Mouse (Mus musculus): ENCODE measurements around the gene Parl. TPM values are rescaled to one million over a fixed set of nuclear protein-coding genes. Genes with fewer than 3 reads are reported as not detected.
A peak's percentile ranks its signal among the peaks of the same experiment; 100 is the strongest.

Parl gene
- polyA plus RNA-seq (2015; fragmentation: Nextera tagmentation; extraction: Ambion mirVana) = 32.8 and 34.7 TPM in 2 replicates

DNA sequence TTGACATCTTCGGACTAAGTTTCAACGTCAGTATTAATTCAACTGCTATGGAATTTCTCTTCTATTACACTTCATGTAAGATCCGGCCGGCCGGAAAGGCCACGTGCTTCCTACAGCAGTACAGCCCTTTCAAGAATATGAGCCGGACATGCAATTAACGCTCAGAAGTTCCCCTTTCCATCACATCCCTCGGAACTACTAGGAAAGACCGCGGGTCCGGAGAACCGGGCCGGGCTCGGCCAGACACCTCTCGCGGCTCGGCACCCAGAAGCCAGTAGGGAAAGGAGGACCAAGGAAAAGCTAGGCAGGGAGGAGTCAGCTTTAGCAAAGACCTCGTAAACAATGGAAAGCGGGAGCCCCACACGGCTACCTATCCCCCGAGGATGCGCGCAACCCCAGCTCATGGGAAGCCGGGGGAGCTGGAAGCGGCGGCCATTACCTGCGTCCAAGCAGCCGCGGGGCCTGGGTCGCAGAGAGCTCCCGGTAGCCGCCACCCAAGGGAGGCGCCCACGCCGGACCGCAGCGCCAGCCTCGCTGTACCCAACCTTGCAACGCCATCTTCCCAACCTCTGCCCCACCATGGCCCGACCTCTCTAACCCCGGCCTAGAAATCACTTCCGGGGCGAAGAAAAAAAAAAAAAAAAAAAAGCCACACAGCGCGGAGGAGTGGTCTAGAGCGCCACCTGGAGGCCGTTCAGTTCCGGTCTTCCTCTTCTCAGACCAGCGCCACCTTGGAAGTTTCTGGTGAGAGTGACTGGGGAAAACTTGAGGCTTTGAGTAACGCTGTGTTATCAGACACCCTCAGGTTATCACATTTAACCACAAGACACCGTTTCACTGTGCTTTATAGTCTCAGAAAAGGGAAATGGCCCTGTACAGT lies at the start of gene Parl:
Gene Parl (minus strand): TSS at position 618 of the 880 bp plus-strand sequence.
- Histone ChIP-seq H3K9ac (ENCODE audit: low read depth, low read length) (peak within 1 kb of the TSS; percentile 80), H3K9me3 (replicated peaks; ENCODE audit: control insufficient read depth, low read length) (no peaks in the 10 kb centered on the region), H3K36me3 (ENCODE audit: control insufficient read depth, insufficient read depth) (no peaks in the 10 kb centered on the region), H3K4me2 (ENCODE audit: low read depth, low read length) (peak within 1 kb of the TSS; percentile 89), H3K27me3 (ENCODE audit: control insufficient read depth, insufficient read depth, low read depth, low read length) (no peaks in the 10 kb centered on the region), H3K27ac (ENCODE audit: low read length) (peak within 1 kb of the TSS; percentile 73), H3K4me3 (ENCODE audit: low read depth, low read length) (peak within 1 kb of the TSS; percentile 83), H3K4me1 (ENCODE audit: control insufficient read depth, low read depth, low read length) (peaks cover 19% of the 10 kb centered on the region)
- peak; percentile 93 for ATAC-seq (ENCODE audit: low read depth)
- under 1% methylated on average over 50 of the region's 52 CpGs for WGBS (ENCODE audit: insufficient replicate concordance)

DNA sequence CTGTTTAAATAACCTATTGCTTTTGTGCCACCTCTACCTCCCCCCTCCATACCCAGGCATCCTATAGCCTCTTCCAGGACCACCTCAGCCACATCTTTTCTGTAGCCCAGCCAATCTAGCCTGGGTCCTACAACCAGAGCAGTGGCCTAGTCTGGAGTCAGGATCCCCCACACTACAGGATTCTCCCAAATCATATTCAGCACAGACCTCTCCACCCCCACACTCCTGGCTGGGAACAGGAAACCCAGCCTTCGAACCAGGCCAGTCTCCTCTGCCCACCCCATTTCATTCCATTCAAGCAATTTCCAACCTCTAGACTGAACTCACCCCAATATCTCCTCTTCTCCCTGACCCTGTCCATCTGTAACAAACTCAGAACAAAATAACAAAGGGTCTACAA lies 43.3 kb upstream of the Parl start:
- H3K4me2 ChIP-seq (ENCODE audit: low read depth, low read length) = no peak overlapping the region
- no peaks in the 10 kb centered on the region for H3K27me3 ChIP-seq (ENCODE audit: control insufficient read depth, insufficient read depth, low read depth, low read length)
- H3K4me1 ChIP-seq (ENCODE audit: control insufficient read depth, low read depth, low read length) = no peaks in the 10 kb centered on the region
- 57% methylated on average over 1 of the region's 1 CpGs for WGBS (ENCODE audit: insufficient replicate concordance)
- H3K9ac ChIP-seq (ENCODE audit: low read depth, low read length) = no peak overlapping the region
- no peak for ATAC-seq (ENCODE audit: low read depth)
- no peak overlapping the region for H3K4me3 ChIP-seq (ENCODE audit: low read depth, low read length)
- peaks cover under 1% of the 10 kb centered on the region; the same call in 1 of the 2 replicates for H3K36me3 ChIP-seq (ENCODE audit: control insufficient read depth, insufficient read depth)
- H3K9me3 ChIP-seq (replicated peaks; ENCODE audit: control insufficient read depth, low read length) = no peaks in the 10 kb centered on the region
- H3K27ac ChIP-seq (ENCODE audit: low read length) = no peak overlapping the region

DNA sequence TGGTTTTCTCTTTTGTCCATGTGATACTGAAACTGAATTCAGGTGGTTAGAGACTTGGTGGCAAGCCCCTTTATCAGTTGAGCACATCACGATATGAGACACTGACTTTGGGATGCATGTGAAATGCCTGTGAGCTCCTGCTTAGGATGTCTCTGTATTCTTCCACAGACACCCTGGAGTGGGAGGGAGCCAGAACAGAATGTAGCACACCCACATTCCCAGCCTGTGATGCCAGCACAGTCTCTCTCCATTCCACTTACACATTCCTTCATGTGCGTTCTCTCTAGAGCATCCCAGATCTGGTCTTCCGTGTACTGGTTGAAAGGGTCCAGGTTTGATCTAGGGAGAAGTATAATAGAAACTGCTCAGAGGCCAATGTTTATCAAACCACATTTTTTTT lies 36.4 kb upstream of the Parl start:
- H3K27me3 ChIP-seq (ENCODE audit: control insufficient read depth, insufficient read depth, low read depth, low read length) = no peaks in the 10 kb centered on the region
- no peak for ATAC-seq (ENCODE audit: low read depth)
- no peak overlapping the region for H3K4me3 ChIP-seq (ENCODE audit: low read depth, low read length)
- peaks cover 5% of the 10 kb centered on the region for H3K36me3 ChIP-seq (ENCODE audit: control insufficient read depth, insufficient read depth)
- H3K9ac ChIP-seq (ENCODE audit: low read depth, low read length) = no peak overlapping the region
- H3K9me3 ChIP-seq (replicated peaks; ENCODE audit: control insufficient read depth, low read length) = no peaks in the 10 kb centered on the region
- no peak overlapping the region for H3K4me2 ChIP-seq (ENCODE audit: low read depth, low read length)
- no peaks in the 10 kb centered on the region for H3K4me1 ChIP-seq (ENCODE audit: control insufficient read depth, low read depth, low read length)
- H3K27ac ChIP-seq (ENCODE audit: low read length) = no peak overlapping the region
- WGBS (ENCODE audit: insufficient replicate concordance) = 86% methylated on average over 3 of the region's 3 CpGs

DNA sequence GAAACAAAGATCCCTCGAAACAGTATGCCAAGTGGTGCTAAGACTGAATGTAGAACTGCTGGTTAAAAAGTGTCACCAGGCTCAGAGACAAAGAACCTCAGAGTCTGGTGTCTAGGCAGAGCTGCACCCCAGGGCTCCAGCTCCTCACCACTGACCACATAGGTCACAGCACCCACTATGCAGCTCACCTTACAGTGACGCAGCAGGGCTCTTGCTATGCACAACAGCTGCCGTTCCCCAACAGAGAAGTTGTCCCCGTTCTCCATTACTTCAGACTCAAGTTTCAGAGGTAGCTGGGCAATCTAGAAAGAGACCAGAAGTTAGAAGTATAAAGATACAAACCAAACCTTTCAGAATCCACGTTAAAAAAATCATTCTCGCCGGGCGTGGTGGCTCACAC lies 32.7 kb upstream of the Parl start:
- no peaks in the 10 kb centered on the region for H3K27me3 ChIP-seq (ENCODE audit: control insufficient read depth, insufficient read depth, low read depth, low read length)
- H3K27ac ChIP-seq (ENCODE audit: low read length) = no peak overlapping the region
- 83% methylated on average over 8 of the region's 8 CpGs for WGBS (ENCODE audit: insufficient replicate concordance)
- no peaks in the 10 kb centered on the region for H3K4me1 ChIP-seq (ENCODE audit: control insufficient read depth, low read depth, low read length)
- ATAC-seq (ENCODE audit: low read depth) = no peak
- no peak overlapping the region for H3K4me2 ChIP-seq (ENCODE audit: low read depth, low read length)
- H3K9ac ChIP-seq (ENCODE audit: low read depth, low read length) = no peak overlapping the region
- peaks cover 7% of the 10 kb centered on the region for H3K36me3 ChIP-seq (ENCODE audit: control insufficient read depth, insufficient read depth)
- H3K4me3 ChIP-seq (ENCODE audit: low read depth, low read length) = no peak overlapping the region
- H3K9me3 ChIP-seq (replicated peaks; ENCODE audit: control insufficient read depth, low read length) = no peaks in the 10 kb centered on the region

DNA sequence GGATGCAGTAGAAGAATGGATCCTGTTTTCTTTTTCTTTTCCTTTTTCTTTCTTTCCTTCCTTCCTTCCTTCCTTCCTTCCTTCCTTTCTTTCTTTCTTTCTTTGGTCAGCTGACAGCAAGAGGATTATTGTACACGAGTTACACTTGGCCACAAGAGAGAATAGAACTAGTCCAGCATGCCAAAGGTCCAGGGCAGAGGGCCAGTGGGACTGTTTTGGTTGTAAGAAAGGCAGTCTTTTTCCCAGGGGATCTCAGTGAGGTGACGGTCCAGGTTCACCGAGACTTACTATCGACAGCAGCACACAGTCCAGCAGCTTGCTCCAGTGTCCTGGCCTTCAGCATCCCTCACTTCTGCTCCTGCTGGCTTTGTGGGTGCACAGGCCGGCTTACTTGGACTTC lies 26.1 kb upstream of the Parl start:
- H3K4me1 ChIP-seq (ENCODE audit: control insufficient read depth, low read depth, low read length) = no peaks in the 10 kb centered on the region
- H3K9me3 ChIP-seq (replicated peaks; ENCODE audit: control insufficient read depth, low read length) = no peaks in the 10 kb centered on the region
- H3K27me3 ChIP-seq (ENCODE audit: control insufficient read depth, insufficient read depth, low read depth, low read length) = no peaks in the 10 kb centered on the region
- peaks cover 2% of the 10 kb centered on the region; the same call in 1 of the 2 replicates for H3K36me3 ChIP-seq (ENCODE audit: control insufficient read depth, insufficient read depth)
- 69% methylated on average over 5 of the region's 5 CpGs for WGBS (ENCODE audit: insufficient replicate concordance)
- H3K9ac ChIP-seq (ENCODE audit: low read depth, low read length) = no peak overlapping the region
- no peak for ATAC-seq (ENCODE audit: low read depth)
- no peak overlapping the region for H3K27ac ChIP-seq (ENCODE audit: low read length)
- H3K4me3 ChIP-seq (ENCODE audit: low read depth, low read length) = no peak overlapping the region
- H3K4me2 ChIP-seq (ENCODE audit: low read depth, low read length) = no peak overlapping the region

DNA sequence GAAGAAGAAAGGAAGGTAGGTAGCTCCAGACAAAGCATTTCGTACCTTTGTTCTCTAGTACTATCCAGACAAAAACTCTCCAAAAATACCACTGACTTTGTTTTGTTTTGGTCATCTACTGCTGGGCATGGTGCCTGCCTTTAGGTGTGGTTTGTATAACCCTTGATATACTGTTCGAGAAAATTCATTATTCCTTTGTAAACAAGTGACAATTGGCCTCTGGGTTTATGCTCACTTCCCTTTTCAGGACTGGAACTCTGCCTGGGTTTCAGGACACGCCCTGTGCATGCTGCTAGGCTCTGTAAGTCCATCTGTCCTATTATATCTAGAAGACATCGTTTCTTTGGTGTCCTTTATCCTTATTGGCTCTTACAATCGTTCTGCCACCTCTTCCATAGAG lies 23.1 kb upstream of the Parl start, which contains the start of gene Cyp2ab1:
Gene Cyp2ab1 (minus strand): TSS at position 119 of the 400 bp plus-strand sequence.
- Histone ChIP-seq H3K9ac (ENCODE audit: low read depth, low read length) (no peak within 1 kb of the TSS), H3K4me1 (ENCODE audit: control insufficient read depth, low read depth, low read length) (no peaks in the 10 kb centered on the region), H3K4me3 (ENCODE audit: low read depth, low read length) (no peak within 1 kb of the TSS), H3K9me3 (replicated peaks; ENCODE audit: control insufficient read depth, low read length) (no peaks in the 10 kb centered on the region), H3K27me3 (ENCODE audit: control insufficient read depth, insufficient read depth, low read depth, low read length) (no peaks in the 10 kb centered on the region), H3K36me3 (ENCODE audit: control insufficient read depth, insufficient read depth) (no peaks in the 10 kb centered on the region), H3K27ac (ENCODE audit: low read length) (no peak within 1 kb of the TSS), H3K4me2 (ENCODE audit: low read depth, low read length) (no peak within 1 kb of the TSS)
- WGBS (ENCODE audit: insufficient replicate concordance) = 36% methylated on average over 5 of the region's 5 CpGs
- no peak for ATAC-seq (ENCODE audit: low read depth)

DNA sequence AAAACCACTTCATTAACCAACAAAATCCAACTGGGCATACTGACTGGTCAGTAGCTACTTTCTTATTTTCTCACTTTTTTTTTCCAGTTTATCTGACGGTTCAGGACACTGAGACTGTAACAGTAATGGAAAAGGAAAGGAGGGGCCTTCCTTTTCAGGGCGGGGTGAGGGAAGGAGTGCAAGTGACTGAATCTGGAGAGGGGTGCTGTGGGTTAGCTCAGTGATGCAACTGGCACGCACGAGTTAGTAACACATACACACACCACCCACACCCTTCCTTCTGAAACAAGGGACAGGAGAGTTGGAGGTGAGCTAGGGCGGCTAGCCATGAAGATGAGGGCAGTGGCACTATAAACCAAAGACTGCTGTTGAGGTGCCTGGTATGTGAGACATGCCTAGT lies 21.7 kb upstream of the Parl start:
- Histone ChIP-seq H3K4me1 (ENCODE audit: control insufficient read depth, low read depth, low read length) (no peaks in the 10 kb centered on the region), H3K4me2 (ENCODE audit: low read depth, low read length) (no peak overlapping the region), H3K9ac (ENCODE audit: low read depth, low read length) (no peak overlapping the region), H3K27me3 (ENCODE audit: control insufficient read depth, insufficient read depth, low read depth, low read length) (no peaks in the 10 kb centered on the region), H3K4me3 (ENCODE audit: low read depth, low read length) (no peak overlapping the region), H3K9me3 (replicated peaks; ENCODE audit: control insufficient read depth, low read length) (no peaks in the 10 kb centered on the region), H3K27ac (ENCODE audit: low read length) (no peak overlapping the region), H3K36me3 (ENCODE audit: control insufficient read depth, insufficient read depth) (no peaks in the 10 kb centered on the region)
- ATAC-seq (ENCODE audit: low read depth) = no peak
- WGBS (ENCODE audit: insufficient replicate concordance) = 39% methylated on average over 5 of the region's 5 CpGs

DNA sequence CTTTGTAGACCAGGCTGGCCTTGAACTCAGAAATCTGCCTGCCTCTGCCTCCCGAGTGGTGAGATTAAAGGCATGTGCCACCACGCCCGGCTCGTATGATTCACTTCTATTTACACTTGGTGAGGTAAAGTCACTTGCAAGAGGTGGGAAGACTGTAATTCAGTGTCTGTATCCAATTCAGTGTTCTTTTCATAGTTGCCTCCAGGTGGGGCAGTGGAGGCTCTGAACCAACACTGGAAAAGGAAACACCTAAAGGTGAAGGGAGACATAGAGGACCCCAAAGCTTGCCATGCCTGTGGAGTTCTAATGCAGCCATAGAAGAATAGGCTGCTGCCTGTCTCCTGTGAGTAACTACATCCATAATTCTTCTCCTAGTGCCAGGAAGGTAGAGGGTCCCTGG lies 20.1 kb upstream of the Parl start:
- no peak for ATAC-seq (ENCODE audit: low read depth)
- Histone ChIP-seq H3K4me1 (ENCODE audit: control insufficient read depth, low read depth, low read length) (no peaks in the 10 kb centered on the region), H3K27me3 (ENCODE audit: control insufficient read depth, insufficient read depth, low read depth, low read length) (no peaks in the 10 kb centered on the region), H3K4me2 (ENCODE audit: low read depth, low read length) (no peak overlapping the region), H3K27ac (ENCODE audit: low read length) (no peak overlapping the region), H3K4me3 (ENCODE audit: low read depth, low read length) (no peak overlapping the region), H3K9ac (ENCODE audit: low read depth, low read length) (no peak overlapping the region), H3K36me3 (ENCODE audit: control insufficient read depth, insufficient read depth) (no peaks in the 10 kb centered on the region), H3K9me3 (replicated peaks; ENCODE audit: control insufficient read depth, low read length) (no peaks in the 10 kb centered on the region)
- WGBS (ENCODE audit: insufficient replicate concordance) = 65% methylated on average over 4 of the region's 4 CpGs

DNA sequence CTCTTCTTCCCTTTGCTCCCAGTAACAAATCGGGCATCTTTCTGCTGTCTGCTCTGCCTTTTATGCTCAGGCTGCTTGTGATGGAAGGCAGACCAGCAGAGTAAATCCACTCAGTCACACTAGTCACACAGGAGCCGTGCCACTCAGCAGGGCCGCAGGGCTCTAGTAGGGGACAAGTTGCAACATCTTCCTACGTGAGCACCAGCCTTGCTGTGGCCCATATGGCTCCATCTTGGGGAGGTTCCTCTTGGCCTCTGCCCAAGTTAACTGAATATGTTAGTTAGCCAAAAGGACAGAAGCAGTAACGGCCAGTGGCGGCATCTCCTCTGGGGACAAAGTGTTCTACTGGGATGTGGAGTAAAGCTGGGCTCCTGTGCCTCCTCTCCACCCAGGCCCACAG lies 14.6 kb upstream of the Parl start:
- no peak for ATAC-seq (ENCODE audit: low read depth)
- H3K4me3 ChIP-seq (ENCODE audit: low read depth, low read length) = no peak overlapping the region
- no peak overlapping the region for H3K4me2 ChIP-seq (ENCODE audit: low read depth, low read length)
- no peaks in the 10 kb centered on the region for H3K9me3 ChIP-seq (replicated peaks; ENCODE audit: control insufficient read depth, low read length)
- no peak overlapping the region for H3K27ac ChIP-seq (ENCODE audit: low read length)
- no peaks in the 10 kb centered on the region for H3K27me3 ChIP-seq (ENCODE audit: control insufficient read depth, insufficient read depth, low read depth, low read length)
- no peaks in the 10 kb centered on the region for H3K36me3 ChIP-seq (ENCODE audit: control insufficient read depth, insufficient read depth)
- no peak overlapping the region for H3K9ac ChIP-seq (ENCODE audit: low read depth, low read length)
- H3K4me1 ChIP-seq (ENCODE audit: control insufficient read depth, low read depth, low read length) = no peaks in the 10 kb centered on the region
- WGBS (ENCODE audit: insufficient replicate concordance) = 56% methylated on average over 6 of the region's 6 CpGs
